Mouse (Mus musculus): ENCODE data around the gene Abce1. TPM values are rescaled to one million over a fixed set of nuclear protein-coding genes. Genes with fewer than 3 reads are reported as not detected.
A peak's percentile ranks its signal among the peaks of the same experiment; 100 is the strongest.
"Not testable (repeated sequence)": the region's sequence is repeated elsewhere in the genome, so short reads cannot be mapped to it uniquely, and the experiment has no call there.

Gene Abce1
- polyA plus RNA-seq, 1 experiment from 2014 or later, result 26.5 TPM

GRCm38 (mm10) chr8:79680965-79681364, 30.6 kb downstream of the Abce1 start:
- DNase-seq (ENCODE audit: low spot score), result no peak
- Histone ChIP-seq H3K9me3 (ENCODE audit: low read length) (no peaks in the 10 kb centered on the region), H3K27me3 (replicated peaks; ENCODE audit: insufficient read depth, low read length) (no peaks in the 10 kb centered on the region), H3K4me2 (replicated peaks; ENCODE audit: low read depth, low read length) (peak overlapping the region; percentile 65), H3K4me3 (ENCODE audit: low read depth, low read length) (peak overlapping the region; percentile 45), H3K4me1 (ENCODE audit: insufficient read depth, low read depth, low read length) (no peaks in the 10 kb centered on the region), H3K9ac (replicated peaks; ENCODE audit: low read depth) (no peak overlapping the region), H3K27ac (ENCODE audit: low read length) (no peak overlapping the region), H3K36me3 (ENCODE audit: insufficient read depth, low read length) (peaks cover 16% of the 10 kb centered on the region; the same call in 1 of the 2 replicates)
- WGBS, result 29% methylated on average over 2 of the region's 2 CpGs
- TF ChIP-seq EP300 (IDR thresholded peaks at IDR 0.05), result no peak
- TF ChIP-seq CTCF (IDR thresholded peaks at IDR 0.05), result no peak
- no peak for ATAC-seq

- peak; percentile 64 for ATAC-seq
- Histone ChIP-seq H3K4me1 (ENCODE audit: insufficient read depth, low read depth, low read length) (no peaks in the 10 kb centered on the region), H3K36me3 (ENCODE audit: insufficient read depth, low read length) (peaks cover 13% of the 10 kb centered on the region; the same call in 1 of the 2 replicates), H3K4me3 (ENCODE audit: low read depth, low read length) (peak overlapping the region; percentile 45), H3K9ac (replicated peaks; ENCODE audit: low read depth) (no peak overlapping the region), H3K27ac (ENCODE audit: low read length) (no peak overlapping the region), H3K27me3 (replicated peaks; ENCODE audit: insufficient read depth, low read length) (no peaks in the 10 kb centered on the region), H3K4me2 (replicated peaks; ENCODE audit: low read depth, low read length) (peak overlapping the region; percentile 65), H3K9me3 (ENCODE audit: low read length) (no peaks in the 10 kb centered on the region)
- WGBS, result 3% methylated on average over 34 of the region's 34 CpGs
- DNase-seq (ENCODE audit: low spot score), result peak; percentile 8
- TF ChIP-seq EP300 (IDR thresholded peaks at IDR 0.05) (no peak), CTCF (IDR thresholded peaks at IDR 0.05) (no peak)
Observed at GRCm38 (mm10) chr8:79680555-79680954, 31.0 kb downstream of the Abce1 start.

- WGBS, result 29% methylated on average over 10 of the region's 10 CpGs
- not testable (repeated sequence) for H3K9ac ChIP-seq (replicated peaks; ENCODE audit: low read depth); ATAC-seq; DNase-seq (ENCODE audit: low spot score); H3K27me3 ChIP-seq (replicated peaks; ENCODE audit: insufficient read depth, low read length); H3K9me3 ChIP-seq (ENCODE audit: low read length); H3K4me1 ChIP-seq (ENCODE audit: insufficient read depth, low read depth, low read length); H3K27ac ChIP-seq (ENCODE audit: low read length)
- Histone ChIP-seq H3K4me3 (ENCODE audit: low read depth, low read length) (peak overlapping the region; percentile 45; the same call in 1 of the 2 replicates), H3K4me2 (replicated peaks; ENCODE audit: low read depth, low read length) (peak overlapping the region; percentile 65), H3K36me3 (ENCODE audit: insufficient read depth, low read length) (peaks cover 12% of the 10 kb centered on the region; the same call in 1 of the 2 replicates)
Observed at GRCm38 (mm10) chr8:79680083-79680482, 31.5 kb downstream of the Abce1 start.

- no peak overlapping the region for H3K27ac ChIP-seq (ENCODE audit: low read length)
- no peak overlapping the region for H3K4me2 ChIP-seq (replicated peaks; ENCODE audit: low read depth, low read length)
- 65% methylated on average over 5 of the region's 5 CpGs for WGBS
- H3K4me3 ChIP-seq (ENCODE audit: low read depth, low read length), result no peak overlapping the region
- H3K27me3 ChIP-seq (replicated peaks; ENCODE audit: insufficient read depth, low read length), result no peaks in the 10 kb centered on the region
- peaks cover 4% of the 10 kb centered on the region; the same call in 1 of the 2 replicates for H3K36me3 ChIP-seq (ENCODE audit: insufficient read depth, low read length)
- TF ChIP-seq EP300 (IDR thresholded peaks at IDR 0.05), result no peak
- no peak for TF ChIP-seq CTCF (IDR thresholded peaks at IDR 0.05)
- no peak for DNase-seq (ENCODE audit: low spot score)
- ATAC-seq, result peak; percentile 21; the same call in 1 of the 2 replicates
- H3K9me3 ChIP-seq (ENCODE audit: low read length), result no peaks in the 10 kb centered on the region
- no peaks in the 10 kb centered on the region for H3K4me1 ChIP-seq (ENCODE audit: insufficient read depth, low read depth, low read length)
- H3K9ac ChIP-seq (replicated peaks; ENCODE audit: low read depth), result no peak overlapping the region
Observed at GRCm38 (mm10) chr8:79679005-79679404, 32.5 kb downstream of the Abce1 start.

GRCm38 (mm10) chr8:79676461-79676860, 35.1 kb downstream of the Abce1 start:
- no peak for ATAC-seq
- Histone ChIP-seq H3K9ac (replicated peaks; ENCODE audit: low read depth) (no peak overlapping the region), H3K4me2 (replicated peaks; ENCODE audit: low read depth, low read length) (no peak overlapping the region), H3K36me3 (ENCODE audit: insufficient read depth, low read length) (peaks cover 11% of the 10 kb centered on the region; the same call in 1 of the 2 replicates), H3K9me3 (ENCODE audit: low read length) (no peaks in the 10 kb centered on the region), H3K27ac (ENCODE audit: low read length) (no peak overlapping the region), H3K27me3 (replicated peaks; ENCODE audit: insufficient read depth, low read length) (no peaks in the 10 kb centered on the region), H3K4me1 (ENCODE audit: insufficient read depth, low read depth, low read length) (no peaks in the 10 kb centered on the region), H3K4me3 (ENCODE audit: low read depth, low read length) (no peak overlapping the region)
- TF ChIP-seq EP300 (IDR thresholded peaks at IDR 0.05) (no peak), CTCF (IDR thresholded peaks at IDR 0.05) (no peak)
- DNase-seq (ENCODE audit: low spot score), result no peak
- WGBS, result 76% methylated on average over 4 of the region's 4 CpGs

- H3K27ac ChIP-seq (ENCODE audit: low read length); H3K4me1 ChIP-seq (ENCODE audit: insufficient read depth, low read depth, low read length); H3K9me3 ChIP-seq (ENCODE audit: low read length); H3K4me2 ChIP-seq (replicated peaks; ENCODE audit: low read depth, low read length); H3K9ac ChIP-seq (replicated peaks; ENCODE audit: low read depth); H3K4me3 ChIP-seq (ENCODE audit: low read depth, low read length); H3K27me3 ChIP-seq (replicated peaks; ENCODE audit: insufficient read depth, low read length); DNase-seq (ENCODE audit: low spot score); ATAC-seq: not testable (repeated sequence)
- 90% methylated on average over 4 of the region's 4 CpGs for WGBS
- H3K36me3 ChIP-seq (ENCODE audit: insufficient read depth, low read length), result peaks cover 20% of the 10 kb centered on the region
Observed at GRCm38 (mm10) chr8:79658715-79659114, 52.8 kb downstream of the Abce1 start.

GRCm38 (mm10) chr8:79653736-79654135, 57.8 kb downstream of the Abce1 start:
- Histone ChIP-seq H3K9me3 (ENCODE audit: low read length) (no peaks in the 10 kb centered on the region), H3K4me1 (ENCODE audit: insufficient read depth, low read depth, low read length) (no peaks in the 10 kb centered on the region), H3K27ac (ENCODE audit: low read length) (no peak overlapping the region), H3K27me3 (replicated peaks; ENCODE audit: insufficient read depth, low read length) (no peaks in the 10 kb centered on the region), H3K36me3 (ENCODE audit: insufficient read depth, low read length) (no peaks in the 10 kb centered on the region; the same call in 1 of the 2 replicates), H3K4me3 (ENCODE audit: low read depth, low read length) (no peak overlapping the region), H3K4me2 (replicated peaks; ENCODE audit: low read depth, low read length) (no peak overlapping the region), H3K9ac (replicated peaks; ENCODE audit: low read depth) (no peak overlapping the region)
- DNase-seq (ENCODE audit: low spot score) (no peak), ATAC-seq (no peak)
- WGBS, result 74% methylated on average over 4 of the region's 4 CpGs
- TF ChIP-seq CTCF (IDR thresholded peaks at IDR 0.05), result no peak
- no peak for TF ChIP-seq EP300 (IDR thresholded peaks at IDR 0.05)
